Mouse (Mus musculus): ENCODE data around the gene Cckbr.

- TF ChIP-seq POLR2A (IDR thresholded peaks at IDR 0.05; ENCODE audit: insufficient read length, low read depth) (no peak), TCF12 (IDR thresholded peaks at IDR 0.05; ENCODE audit: insufficient read depth, poor library complexity, severe bottlenecking) (no peak), MAX (IDR thresholded peaks at IDR 0.05; ENCODE audit: low read depth) (no peak), USF1 (IDR thresholded peaks at IDR 0.05; ENCODE audit: low read depth) (no peak), POLR2AphosphoS2 (IDR thresholded peaks at IDR 0.05; ENCODE audit: insufficient read length, low read depth) (no peak), SRF (IDR thresholded peaks at IDR 0.05; ENCODE audit: control insufficient read depth, insufficient read length, low read depth) (no peak), MYOG (IDR thresholded peaks at IDR 0.05; ENCODE audit: control insufficient read depth in 1 of 3, insufficient read depth in 1 of 3, insufficient read length in 2 of 3, low read depth in 2 of 3) (no peak), E2F4 (IDR thresholded peaks at IDR 0.05; ENCODE audit: insufficient read depth) (no peak)
Measured at GRCm38 (mm10) chr7:105406322-105406721, 19.2 kb upstream of the Cckbr start.
